Mouse (Mus musculus): ENCODE results near the gene Gh. TPM values are rescaled to one million over a fixed set of nuclear protein-coding genes. Genes with fewer than 3 reads are reported as not detected.

Gh gene
- total RNA-seq, 1 experiment from 2014 or later = 0.70 TPM

- peak; percentile 64 for ATAC-seq (ENCODE audit: extremely low read depth, insufficient number of reproducible peaks, low FRiP score, poor library complexity, severe bottlenecking)
Measured at GRCm38 (mm10) chr11:106314333-106314812, 12.7 kb upstream of the Gh start, which contains the start of gene Cd79b. Cd79b (minus strand) TSS chr11:106314762.

DNA sequence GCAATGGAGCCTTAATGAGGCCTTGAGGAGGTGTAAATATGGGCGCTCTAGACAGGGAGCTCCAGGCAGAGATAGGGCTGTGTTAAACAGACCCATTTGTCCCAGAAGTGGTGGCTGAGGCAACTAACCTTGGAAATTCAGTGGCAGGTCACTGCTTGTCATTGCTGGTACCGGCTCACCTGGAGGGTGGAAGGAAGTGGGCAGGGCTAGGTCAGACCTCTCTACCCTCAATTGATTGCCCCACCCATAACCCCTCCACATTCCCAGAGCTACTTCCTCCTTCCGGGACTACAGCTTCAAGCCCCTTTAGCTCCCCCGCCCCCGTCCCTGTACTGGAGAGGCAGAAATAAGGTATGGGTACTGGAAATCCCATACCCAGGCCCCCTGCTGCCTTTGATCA is 11.9 kb upstream of the Gh start:
- no peak for ATAC-seq (ENCODE audit: extremely low read depth, insufficient number of reproducible peaks, low FRiP score, poor library complexity, severe bottlenecking)

DNA sequence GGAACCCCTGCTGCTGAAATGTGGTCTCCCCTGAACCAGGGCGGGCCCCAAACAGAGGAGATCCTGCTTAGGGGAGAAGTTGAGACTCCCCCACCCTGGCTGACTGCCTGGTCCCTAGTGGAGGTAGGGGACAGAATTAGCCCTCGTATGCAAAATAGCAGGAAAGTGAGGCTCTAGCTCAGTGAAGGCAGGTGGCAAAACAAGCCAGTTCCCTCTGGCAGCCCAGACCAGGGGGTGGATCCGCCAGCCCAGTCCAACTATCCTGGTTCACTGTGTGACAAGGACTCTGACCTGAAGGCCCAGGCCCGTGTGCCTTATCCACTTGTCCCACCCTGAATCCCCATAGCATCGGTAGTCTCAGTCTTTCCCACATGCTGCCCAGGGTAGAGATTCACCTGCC is 8.5 kb upstream of the Gh start:
- ATAC-seq (ENCODE audit: extremely low read depth, insufficient number of reproducible peaks, low FRiP score, poor library complexity, severe bottlenecking) = peak; percentile 47

- ATAC-seq (ENCODE audit: extremely low read depth, insufficient number of reproducible peaks, low FRiP score, poor library complexity, severe bottlenecking) = peak; percentile 55
Measured at GRCm38 (mm10) chr11:106308162-106308561, 6.5 kb upstream of the Gh start.

- no peak for ATAC-seq (ENCODE audit: extremely low read depth, insufficient number of reproducible peaks, low FRiP score, poor library complexity, severe bottlenecking)
Measured at GRCm38 (mm10) chr11:106307432-106307831, 5.8 kb upstream of the Gh start.

DNA sequence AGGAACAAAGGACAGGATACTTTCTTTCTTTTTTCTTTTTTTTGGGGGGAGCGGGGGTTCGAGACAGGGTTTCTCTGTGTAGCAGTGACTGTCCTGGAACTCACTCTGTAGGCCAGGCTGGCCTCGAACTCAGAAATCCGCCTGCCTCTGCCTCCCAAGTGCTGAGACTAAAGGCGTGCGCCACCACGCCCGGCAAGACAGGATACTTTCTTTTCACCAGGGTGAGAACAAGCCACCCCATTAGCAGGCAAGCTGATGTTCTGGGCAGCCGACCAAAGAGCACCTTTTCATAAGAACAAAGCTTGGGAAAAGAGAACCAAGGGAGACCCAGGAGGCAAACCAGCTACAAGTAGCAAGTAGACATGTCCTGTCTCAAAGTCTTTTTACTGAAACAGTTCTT is 5.1 kb upstream of the Gh start:
- ATAC-seq (ENCODE audit: extremely low read depth, insufficient number of reproducible peaks, low FRiP score, poor library complexity, severe bottlenecking) = no peak

- ATAC-seq (ENCODE audit: extremely low read depth, insufficient number of reproducible peaks, low FRiP score, poor library complexity, severe bottlenecking) = no peak
Measured at GRCm38 (mm10) chr11:106306065-106306385, 4.4 kb upstream of the Gh start.

- ATAC-seq (ENCODE audit: extremely low read depth, insufficient number of reproducible peaks, low FRiP score, poor library complexity, severe bottlenecking) = peak; percentile 60
Measured at GRCm38 (mm10) chr11:106305348-106306064, 3.8 kb upstream of the Gh start.

- peak; percentile 78 for ATAC-seq (ENCODE audit: extremely low read depth, insufficient number of reproducible peaks, low FRiP score, poor library complexity, severe bottlenecking)
Measured at GRCm38 (mm10) chr11:106302634-106303033, 969 bp upstream of the Gh start.

DNA sequence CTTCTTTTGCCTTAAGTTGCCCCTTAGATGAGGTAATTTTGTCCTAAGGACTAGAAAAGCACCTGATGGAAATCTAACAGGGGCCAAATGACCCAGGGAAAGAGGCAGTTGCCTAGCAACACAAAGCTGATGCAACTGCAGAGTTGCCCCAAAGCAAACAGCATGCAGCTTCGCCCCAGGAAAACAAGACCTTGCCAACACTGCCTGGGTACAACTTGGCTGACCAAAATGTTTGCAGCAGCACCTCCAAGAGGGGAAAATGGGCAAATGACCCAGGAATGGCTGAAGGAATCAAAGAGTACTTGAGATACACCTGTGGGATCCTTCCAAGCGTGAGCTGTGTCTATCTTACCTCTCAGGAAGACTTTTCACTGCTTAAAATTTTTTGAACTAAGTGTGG is 9.8 kb downstream of the Gh start:
- no peak for ATAC-seq (ENCODE audit: extremely low read depth, insufficient number of reproducible peaks, low FRiP score, poor library complexity, severe bottlenecking)

DNA sequence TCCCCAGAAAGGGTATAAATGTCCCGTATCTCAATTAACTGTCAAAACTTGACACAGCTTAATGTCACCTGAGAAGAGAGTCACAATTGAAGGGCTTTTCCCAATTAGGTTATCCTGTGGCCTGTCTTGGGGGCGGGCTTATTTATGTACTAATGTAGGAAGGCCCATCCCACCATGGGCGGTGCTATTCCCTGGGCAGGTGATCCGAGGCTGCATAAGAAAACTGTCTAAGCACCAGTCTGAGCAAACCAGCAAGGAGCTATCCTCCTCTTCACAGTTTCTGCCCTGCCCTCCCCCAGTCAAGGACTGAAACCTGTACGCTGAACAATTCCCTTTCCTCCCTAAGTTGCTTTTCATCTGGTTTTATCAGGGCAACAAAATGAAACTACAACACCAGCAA is 11.3 kb downstream of the Gh start:
- no peak for ATAC-seq (ENCODE audit: extremely low read depth, insufficient number of reproducible peaks, low FRiP score, poor library complexity, severe bottlenecking)

DNA sequence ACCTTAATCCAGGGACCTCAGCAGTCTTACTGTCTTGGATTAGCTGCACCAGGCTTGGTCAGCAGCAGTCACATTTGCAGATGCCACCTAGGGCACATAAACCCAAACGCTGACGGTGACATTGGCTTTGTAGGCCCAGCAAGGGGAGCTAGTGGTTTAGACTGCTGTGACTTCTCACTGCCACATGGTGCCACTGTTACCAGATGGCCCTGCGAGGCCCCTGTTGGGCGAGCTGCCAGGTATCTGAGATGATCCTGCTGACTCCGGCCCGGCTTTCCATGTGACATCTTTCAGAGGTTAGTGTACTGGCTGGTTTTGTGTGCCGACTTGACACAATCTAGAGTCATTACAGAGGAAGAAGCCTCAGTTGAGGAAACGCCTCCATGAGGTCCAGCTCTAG is 12.3 kb downstream of the Gh start:
- peak; percentile 46; the same call in 1 of the 2 replicates for ATAC-seq (ENCODE audit: extremely low read depth, insufficient number of reproducible peaks, low FRiP score, poor library complexity, severe bottlenecking)

DNA sequence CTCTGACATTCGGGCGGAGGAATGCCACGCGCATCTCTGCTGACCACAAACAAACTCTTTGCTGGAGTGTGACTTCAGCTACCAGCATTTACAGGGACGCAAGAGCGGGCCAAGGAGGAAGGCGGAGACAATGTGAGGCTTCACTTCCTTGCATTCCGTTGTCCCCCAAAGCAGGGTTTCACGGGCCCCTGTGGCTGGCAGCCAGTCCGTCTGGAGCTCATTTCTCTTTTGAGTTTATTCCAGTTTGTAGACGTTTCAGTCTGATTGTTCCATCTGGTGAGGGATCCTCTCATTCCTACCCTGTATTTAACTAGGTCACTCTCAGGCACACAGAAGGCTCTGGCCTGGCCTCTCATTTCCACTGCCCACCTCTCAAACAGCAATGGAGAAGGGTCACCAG is 14.7 kb downstream of the Gh start:
- ATAC-seq (ENCODE audit: extremely low read depth, insufficient number of reproducible peaks, low FRiP score, poor library complexity, severe bottlenecking) = no peak

GRCm38 (mm10) chr11:106286206-106286605 is 15.5 kb downstream of the Gh start:
- no peak for ATAC-seq (ENCODE audit: extremely low read depth, insufficient number of reproducible peaks, low FRiP score, poor library complexity, severe bottlenecking)

GRCm38 (mm10) chr11:106284126-106284525 is 17.5 kb downstream of the Gh start:
- ATAC-seq (ENCODE audit: extremely low read depth, insufficient number of reproducible peaks, low FRiP score, poor library complexity, severe bottlenecking) = no peak

DNA sequence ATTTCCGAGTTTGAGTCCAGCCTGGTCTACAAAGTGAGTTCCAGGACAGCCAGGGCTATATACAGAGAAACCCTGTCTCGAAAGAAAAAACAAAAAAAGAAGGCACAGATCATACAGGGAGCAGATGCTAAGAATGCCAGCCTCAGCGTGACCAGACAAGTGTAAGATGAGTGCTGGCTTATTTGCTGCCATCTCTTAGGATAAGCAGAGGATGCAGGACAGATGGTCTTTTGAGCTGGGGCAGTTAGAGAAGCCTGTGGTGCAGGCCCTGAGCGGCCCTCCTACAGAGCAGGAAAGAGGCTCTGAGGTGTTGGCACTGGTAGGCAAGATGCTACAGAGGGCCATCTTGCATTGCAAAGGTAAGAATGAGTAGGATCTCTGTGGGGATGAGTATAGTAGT is 18.3 kb downstream of the Gh start:
- ATAC-seq (ENCODE audit: extremely low read depth, insufficient number of reproducible peaks, low FRiP score, poor library complexity, severe bottlenecking) = no peak

DNA sequence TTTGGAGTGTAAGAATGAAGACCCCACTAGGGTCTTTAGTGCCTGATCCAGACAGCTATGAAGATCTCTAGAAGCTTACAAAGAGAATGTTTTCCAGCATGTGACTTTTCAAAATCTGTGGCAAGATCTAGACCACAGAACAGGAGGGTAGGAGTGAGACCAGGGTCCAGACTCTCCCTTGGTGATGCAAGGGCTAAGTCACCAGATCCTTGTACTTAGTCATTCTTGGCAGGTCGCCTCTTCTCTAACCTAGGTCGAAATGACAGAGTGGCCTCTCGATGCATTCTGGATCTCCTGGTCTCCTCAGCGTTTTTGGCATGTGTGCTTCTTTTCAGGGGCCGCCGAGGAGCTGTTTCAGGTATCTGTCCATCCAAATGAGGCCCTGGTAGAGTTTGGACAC is 19.2 kb downstream of the Gh start:
- no peak for ATAC-seq (ENCODE audit: extremely low read depth, insufficient number of reproducible peaks, low FRiP score, poor library complexity, severe bottlenecking)

GRCm38 (mm10) chr11:106276454-106276853 is 25.2 kb downstream of the Gh start, which contains the start of gene Tcam1:
Tcam1 (plus strand) TSS chr11:106276672.
- ATAC-seq (ENCODE audit: extremely low read depth, insufficient number of reproducible peaks, low FRiP score, poor library complexity, severe bottlenecking) = peak; percentile 78

DNA sequence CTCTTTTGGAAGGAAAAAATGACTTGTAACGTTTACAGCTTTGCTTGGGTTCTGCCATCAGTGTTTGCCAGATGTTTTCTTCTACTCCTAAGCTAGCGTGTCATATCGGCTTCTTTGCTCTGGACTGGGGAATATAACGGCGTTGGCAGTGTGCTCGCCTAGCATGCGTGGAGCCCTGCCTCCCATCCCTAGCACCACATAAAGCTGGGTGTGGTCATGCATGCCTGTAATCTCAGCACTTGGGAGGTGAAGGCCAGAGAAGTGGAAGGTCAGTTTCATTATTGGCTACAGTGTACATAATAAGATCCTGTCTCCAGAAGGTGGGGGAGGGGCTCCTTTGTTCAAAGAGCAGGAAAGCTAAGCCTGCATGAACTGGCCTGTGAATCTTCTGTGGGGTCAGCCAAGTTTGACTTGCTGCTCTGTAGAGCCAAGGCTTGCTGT is 26.7 kb downstream of the Gh start:
- ATAC-seq (ENCODE audit: extremely low read depth, insufficient number of reproducible peaks, low FRiP score, poor library complexity, severe bottlenecking) = no peak

- no peak for ATAC-seq (ENCODE audit: extremely low read depth, insufficient number of reproducible peaks, low FRiP score, poor library complexity, severe bottlenecking)
Measured at GRCm38 (mm10) chr11:106274374-106274773, 27.3 kb downstream of the Gh start.

DNA sequence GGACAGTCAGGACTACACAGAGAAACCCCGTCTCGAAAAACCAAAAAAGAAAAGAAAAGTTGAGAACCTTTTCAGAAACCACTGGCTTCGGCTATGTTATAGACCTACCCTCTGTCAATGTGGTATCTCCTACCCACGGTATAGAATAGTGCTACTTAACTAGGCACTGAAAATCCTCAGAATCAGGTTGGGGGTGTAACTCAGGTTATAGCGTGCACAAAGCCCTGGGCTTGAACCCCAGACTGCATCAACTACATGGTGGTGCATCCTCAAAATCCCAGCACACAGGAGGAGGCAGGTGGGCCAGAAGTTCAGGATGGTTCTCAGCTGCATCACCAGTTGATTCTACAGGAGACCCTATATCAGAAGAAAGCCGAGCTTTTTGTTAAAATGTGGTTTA is 27.9 kb downstream of the Gh start:
- ATAC-seq (ENCODE audit: extremely low read depth, insufficient number of reproducible peaks, low FRiP score, poor library complexity, severe bottlenecking) = no peak
